Mouse (Mus musculus): ENCODE results near the gene Svop.

GRCm38 (mm10) chr5:114030652-114031051 lies 60.7 kb downstream of the Svop start:
- TF ChIP-seq EP300 (IDR thresholded peaks at IDR 0.05; ENCODE audit: low read depth) (no peak), CTCF (IDR thresholded peaks at IDR 0.05; ENCODE audit: low read depth) (no peak)
